ENCODE assay signal across 10 mouse cellular contexts in genomic region chr10:9092237-9092885, GRCm38 (mm10).
DNase-seq lines count a peak whose midpoint lies in the region; ATAC-seq and TF ChIP-seq lines count a peak whose summit lies in the region.
"Had no signal": no experiment of that assay in that cellular context is flagged by ENCODE, and none has a peak within 500 bp of the region (broad histone marks: within the 10 kb centered on the region; RNA-seq: fewer than 3 reads in every experiment).

No protein-coding gene starts in this region.

- H3K4me3 ChIP-seq in forebrain, postnatal 0 days (ENCODE audit: low read depth, low read length) = no peak overlapping the region
- H3K4me3 ChIP-seq: liver, embryonic 15.5 days; stomach, embryonic 15.5 days had no signal

- DNase-seq in kidney, postnatal 10 days = peak; percentile 61
- DNase-seq in kidney, adult 11 months = no peak
- peak; percentile 74 for DNase-seq in adrenal gland, postnatal 14 days
- DNase-seq in forebrain, postnatal 0 days = peak; percentile 39
- DNase-seq in kidney, postnatal 14 days = peak; percentile 41
- DNase-seq in ovary, postnatal 14 days (ENCODE audit: low spot score) = peak; percentile 43
- DNase-seq in left cerebral cortex, adult 8-10 months (ENCODE audit: low spot score in 2 of 2) = no peak

- TF ChIP-seq CTCF in forebrain, postnatal 0 days (IDR thresholded peaks at IDR 0.05; ENCODE audit: low read depth) = no peak

- H3K27ac ChIP-seq in forebrain, postnatal 0 days (ENCODE audit: low read depth, low read length) = no peak overlapping the region
- H3K27ac ChIP-seq: liver, embryonic 15.5 days; stomach, embryonic 15.5 days had no signal

- no peak overlapping the region for H3K4me2 ChIP-seq in forebrain, postnatal 0 days (ENCODE audit: low read depth)
- H3K4me2 ChIP-seq: liver, embryonic 15.5 days; stomach, embryonic 15.5 days had no signal

- H3K9ac ChIP-seq in forebrain, postnatal 0 days = no peak overlapping the region
- H3K9ac ChIP-seq: liver, embryonic 15.5 days; stomach, embryonic 15.5 days had no signal

- no peaks in the 10 kb centered on the region for H3K36me3 ChIP-seq in forebrain, postnatal 0 days (ENCODE audit: insufficient read depth)
- H3K36me3 ChIP-seq: liver, embryonic 15.5 days; stomach, embryonic 15.5 days had no signal

- H3K9me3 ChIP-seq in forebrain, postnatal 0 days (ENCODE audit: low read length) = no peaks in the 10 kb centered on the region
- H3K9me3 ChIP-seq: liver, embryonic 15.5 days; stomach, embryonic 15.5 days had no signal

- H3K4me1 ChIP-seq in forebrain, postnatal 0 days (ENCODE audit: insufficient read depth) = no peaks in the 10 kb centered on the region
- H3K4me1 ChIP-seq: liver, embryonic 15.5 days; stomach, embryonic 15.5 days had no signal

- ATAC-seq in forebrain, postnatal 0 days = peak; percentile 53
- no peak for ATAC-seq in megakaryocyte progenitor cell, adult 5-6 weeks (replicated peaks; ENCODE audit: poor library complexity)

- 27% methylated on average over 10 of the region's 10 CpGs for WGBS in forebrain, postnatal 0 days

- H3K27me3 ChIP-seq in forebrain, postnatal 0 days (ENCODE audit: insufficient read depth, low read length) = no peaks in the 10 kb centered on the region
- H3K27me3 ChIP-seq: liver, embryonic 15.5 days; stomach, embryonic 15.5 days had no signal

Comparison
In these comparisons a context has a peak if more than half of its experiments do, and no peak if none do; other contexts are left out.
1. DNase-seq: peak in kidney, postnatal 10 days (single experiment), adrenal gland, postnatal 14 days (single experiment), forebrain, postnatal 0 days (single experiment), kidney, postnatal 14 days (single experiment) and ovary, postnatal 14 days (single experiment); none in kidney, adult 11 months (single experiment) and left cerebral cortex, adult 8-10 months (0 of 2).